Mouse (Mus musculus) G1E (cell line): ENCODE results near the gene Olfr804.

Experiments used
- CTCF ChIP-seq: IDR thresholded peaks from 2 replicates; pipeline ENCODE4 v1.5.1; 2012; ENCODE audit warnings: low read depth, low read length, inconsistent platforms, mixed read lengths
- GATA1 ChIP-seq: IDR thresholded peaks from 2 replicates; pipeline ENCODE4 v1.6.1; 2012; ENCODE audit warnings: borderline replicate concordance, low read length, inconsistent platforms, mixed read lengths

DNA sequence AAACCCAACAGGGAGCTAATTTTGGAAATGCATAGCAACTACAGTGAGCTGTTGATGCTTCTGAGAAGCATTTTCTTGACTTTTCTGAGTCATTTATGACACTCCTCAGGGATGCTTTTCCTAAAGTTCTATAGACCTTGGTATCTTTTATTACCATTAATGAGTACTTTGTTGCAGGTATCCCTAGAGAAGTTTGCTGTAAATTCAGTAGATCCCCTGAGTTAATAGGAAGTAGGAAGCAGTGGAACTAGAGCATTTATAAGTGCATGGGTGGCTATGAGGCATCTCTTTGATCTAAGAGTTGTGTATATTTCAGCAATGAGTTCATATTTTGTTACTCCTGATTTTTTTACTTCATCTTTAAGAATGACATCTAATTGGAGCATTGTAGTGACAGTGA, at the start of gene Olfr804:
- TF ChIP-seq CTCF (no peak), GATA1 (no peak)
